Mouse (Mus musculus): ENCODE results near the gene Etv2. TPM values are rescaled to one million over a fixed set of nuclear protein-coding genes. Genes with fewer than 3 reads are reported as not detected.

Gene Etv2
- polyA plus RNA-seq (2012; rRNA removed), result not detected in 2 replicates

GRCm38 (mm10) chr7:30635752-30636151, at the start of gene Etv2:
TSS of gene Etv2 (minus strand) at chr7:30635852.

GRCm38 (mm10) chr7:30671480-30671879, 35.8 kb upstream of the Etv2 start, which contains the start of gene Pmis2:
TSS of gene Pmis2 (minus strand) at chr7:30671605.

GRCm38 (mm10) chr7:30664529-30665200, 29.0 kb upstream of the Etv2 start, which contains the start of gene Haus5:
TSS of gene Haus5 (minus strand) at chr7:30664994.

GRCm38 (mm10) chr7:30649591-30650540, 14.2 kb upstream of the Etv2 start, which contains the start of gene Rbm42:
TSS of gene Rbm42 (minus strand) at chr7:30650317.

GRCm38 (mm10) chr7:30625530-30626384, 9.9 kb downstream of the Etv2 start, which contains the start of gene Cox6b1:
TSS of gene Cox6b1 (minus strand) at chr7:30626151.

GRCm38 (mm10) chr7:30612654-30613402, 22.8 kb downstream of the Etv2 start, which contains the start of gene Upk1a:
TSS of gene Upk1a (minus strand) at chr7:30612847.

GRCm38 (mm10) chr7:30598786-30599185, 36.9 kb downstream of the Etv2 start, which contains the start of gene Zbtb32:
TSS of gene Zbtb32 (minus strand) at chr7:30598909.

GRCm38 (mm10) chr7:30588676-30589434, 46.8 kb downstream of the Etv2 start, which contains the start of gene Kmt2b:
TSS of gene Kmt2b (minus strand) at chr7:30588726.

Other genes starting within 250 kb of the Etv2 start
- gene Tyrobp, start 222.1 kb downstream of the Etv2 start, polyA plus RNA-seq (2012; rRNA removed), result 122 and 192 TPM in 2 replicates
- 10.0 and 17.3 TPM in 2 replicates for gene Hcst, start 216.0 kb downstream of the Etv2 start, polyA plus RNA-seq (2012; rRNA removed)
- gene Nfkbid, start 214.1 kb downstream of the Etv2 start, polyA plus RNA-seq (2012; rRNA removed), result 2.7 and 3.1 TPM in 2 replicates
- 8.6 and 11.4 TPM in 2 replicates for gene Aplp1, start 190.3 kb downstream of the Etv2 start, polyA plus RNA-seq (2012; rRNA removed)
- gene Kirrel2, start 178.2 kb downstream of the Etv2 start, polyA plus RNA-seq (2012; rRNA removed), result not detected in 2 replicates
- gene Nphs1, start 177.5 kb downstream of the Etv2 start, polyA plus RNA-seq (2012; rRNA removed), result not detected in 2 replicates
- gene Prodh2, start 142.2 kb downstream of the Etv2 start, polyA plus RNA-seq (2012; rRNA removed), result 0.24 and 0.52 TPM in 2 replicates
- 26.8 and 28.0 TPM in 2 replicates for gene Arhgap33, start 100.8 kb downstream of the Etv2 start, polyA plus RNA-seq (2012; rRNA removed)
- 35.0 and 43.0 TPM in 2 replicates for gene Hspb6, start 83.7 kb downstream of the Etv2 start, polyA plus RNA-seq (2012; rRNA removed)
- gene Proser3, start 83.6 kb downstream of the Etv2 start, polyA plus RNA-seq (2012; rRNA removed), result 16.8 and 22.1 TPM in 2 replicates
- gene Lin37, start 76.0 kb downstream of the Etv2 start, polyA plus RNA-seq (2012; rRNA removed), result 38.6 and 52.1 TPM in 2 replicates
- gene U2af1l4, start 72.6 kb downstream of the Etv2 start, polyA plus RNA-seq (2012; rRNA removed), result 54.3 and 70.9 TPM in 2 replicates
- 1.2 and 1.7 TPM in 2 replicates for gene Gm49396, start 72.5 kb downstream of the Etv2 start, polyA plus RNA-seq (2012; rRNA removed)
- gene Psenen, start 72.2 kb downstream of the Etv2 start, polyA plus RNA-seq (2012; rRNA removed), result 84.6 and 110 TPM in 2 replicates
- 5.7 and 6.6 TPM in 2 replicates for gene Igflr1, start 70.4 kb downstream of the Etv2 start, polyA plus RNA-seq (2012; rRNA removed)
- gene Kmt2b, start 47.1 kb downstream of the Etv2 start, polyA plus RNA-seq (2012; rRNA removed), result 57.6 and 63.3 TPM in 2 replicates
- 0.88 and 1.4 TPM in 2 replicates for gene Zbtb32, start 36.9 kb downstream of the Etv2 start, polyA plus RNA-seq (2012; rRNA removed)
- 174 and 233 TPM in 2 replicates for gene Upk1a, start 23.0 kb downstream of the Etv2 start, polyA plus RNA-seq (2012; rRNA removed)
- 216 and 385 TPM in 2 replicates for gene Cox6b1, start 9.7 kb downstream of the Etv2 start, polyA plus RNA-seq (2012; rRNA removed)
- gene Rbm42, start 14.5 kb upstream of the Etv2 start, polyA plus RNA-seq (2012; rRNA removed), result 104 and 110 TPM in 2 replicates
- gene Haus5, start 29.1 kb upstream of the Etv2 start, polyA plus RNA-seq (2012; rRNA removed), result 17.8 and 20.4 TPM in 2 replicates
- not detected in 2 replicates for gene Pmis2, start 35.8 kb upstream of the Etv2 start, polyA plus RNA-seq (2012; rRNA removed)
- gene 2200002J24Rik, start 63.1 kb upstream of the Etv2 start, polyA plus RNA-seq (2012; rRNA removed), result 1.6 and 4.1 TPM in 2 replicates
- 1.9 and 3.4 TPM in 2 replicates for gene Atp4a, start 76.4 kb upstream of the Etv2 start, polyA plus RNA-seq (2012; rRNA removed)
- 293 and 358 TPM in 2 replicates for gene Tmem147, start 93.7 kb upstream of the Etv2 start, polyA plus RNA-seq (2012; rRNA removed)
- gene Gapdhs, start 107.8 kb upstream of the Etv2 start, polyA plus RNA-seq (2012; rRNA removed), result not detected in 2 replicates
- 7.5 and 9.7 TPM in 2 replicates for gene Sbsn, start 115.6 kb upstream of the Etv2 start, polyA plus RNA-seq (2012; rRNA removed)
- gene Dmkn, start 127.9 kb upstream of the Etv2 start, polyA plus RNA-seq (2012; rRNA removed), result 36.0 and 40.0 TPM in 2 replicates
- not detected in 2 replicates for gene Krtdap, start 152.0 kb upstream of the Etv2 start, polyA plus RNA-seq (2012; rRNA removed)
- gene Ffar2, start 187.9 kb upstream of the Etv2 start, polyA plus RNA-seq (2012; rRNA removed), result 5.7 and 6.9 TPM in 2 replicates
- not detected in 2 replicates for gene Ffar3, start 220.3 kb upstream of the Etv2 start, polyA plus RNA-seq (2012; rRNA removed)
- gene Ffar1, start 225.7 kb upstream of the Etv2 start, polyA plus RNA-seq (2012; rRNA removed), result 0.02 and 0.07 TPM in 2 replicates
- 1.4 and 1.6 TPM in 2 replicates for gene Cd22, start 244.5 kb upstream of the Etv2 start, polyA plus RNA-seq (2012; rRNA removed)

All from ovary, adult 2 months (tissue).